Mouse (Mus musculus): Measurements from ENCODE around the gene Hhat. TPM values are rescaled to one million over a fixed set of nuclear protein-coding genes. Genes with fewer than 3 reads are reported as not detected.

Gene Hhat
- total RNA-seq, 2 experiments from 2014 or later = 0.48 to 0.54 TPM

GRCm38 (mm10) chr1:192451722-192452121 is 319.3 kb downstream of the Hhat start:
- no peak for DNase-seq

GRCm38 (mm10) chr1:192450425-192450824 is 320.6 kb downstream of the Hhat start:
- intact Hi-C loops (cut with DNase I) = no loop called here
- no peak for DNase-seq

More at GRCm38 (mm10) chr1:192451722-192452121, 319.3 kb downstream of the Hhat start:
- intact Hi-C loops (cut with DNase I) = no loop called here

GRCm38 (mm10) chr1:192449572-192450351 is 321.3 kb downstream of the Hhat start:
- intact Hi-C loops (cut with DNase I) = no loop called here
- no peak for DNase-seq

- intact Hi-C loops (cut with DNase I) = no loop called here
- DNase-seq = no peak
These were observed 322.5 kb downstream of the Hhat start for GRCm38 (mm10) chr1:192448512-192448911.

GRCm38 (mm10) chr1:192447666-192448065 is 323.4 kb downstream of the Hhat start:
- intact Hi-C loops (cut with DNase I) = no loop called here
- DNase-seq = no peak

Other genes with a start within 250 kb of the Hhat start
- 1 to 10 TPM; 3.4 to 3.7 TPM for gene Sertad4, start 84.5 kb upstream of the Hhat start, total RNA-seq (2021)

Measured in gastrocnemius, postnatal 36 days (tissue).